Mouse (Mus musculus): ENCODE data around the gene Cd6.

Cd6 gene

DNA sequence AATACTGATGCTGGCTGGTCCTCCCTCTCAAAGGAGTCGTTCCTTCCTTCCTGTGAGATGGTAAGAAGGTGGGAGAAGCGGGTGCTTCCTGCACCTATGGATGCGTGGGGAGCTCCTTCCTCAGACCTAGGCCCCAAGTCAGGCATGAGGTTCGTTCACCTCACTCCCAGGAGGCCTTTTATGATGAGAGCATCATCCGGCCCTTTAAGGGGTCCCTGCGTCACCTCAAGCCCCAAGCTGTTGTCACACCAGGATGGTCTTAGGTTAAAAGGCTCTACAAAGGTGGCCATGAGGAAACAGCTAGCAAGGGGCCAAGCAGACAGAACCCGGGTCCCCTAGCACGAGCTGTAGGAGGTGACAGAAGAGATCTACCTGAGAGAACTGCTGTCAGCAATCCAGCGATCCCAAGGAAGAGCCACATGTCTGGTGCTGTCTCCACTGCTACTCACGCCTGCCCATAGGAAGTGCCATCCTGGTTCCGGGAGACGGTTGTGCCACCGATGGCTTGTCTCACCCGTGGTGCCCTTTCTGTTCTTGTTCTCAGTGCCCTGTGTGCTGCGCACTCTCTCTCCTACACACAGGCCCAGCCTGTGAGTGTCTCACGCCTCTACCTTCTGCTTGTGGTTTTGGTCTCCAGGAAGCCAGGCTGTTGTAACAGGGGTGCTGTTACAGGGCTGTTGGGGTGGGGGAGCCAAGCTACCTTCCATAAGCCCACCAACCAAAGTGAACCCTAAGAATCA, at the start of gene Cd6:
TSS of gene Cd6 (minus strand) at position 623 of the 740 bp plus-strand sequence.
- DNase-seq: no peak

DNA sequence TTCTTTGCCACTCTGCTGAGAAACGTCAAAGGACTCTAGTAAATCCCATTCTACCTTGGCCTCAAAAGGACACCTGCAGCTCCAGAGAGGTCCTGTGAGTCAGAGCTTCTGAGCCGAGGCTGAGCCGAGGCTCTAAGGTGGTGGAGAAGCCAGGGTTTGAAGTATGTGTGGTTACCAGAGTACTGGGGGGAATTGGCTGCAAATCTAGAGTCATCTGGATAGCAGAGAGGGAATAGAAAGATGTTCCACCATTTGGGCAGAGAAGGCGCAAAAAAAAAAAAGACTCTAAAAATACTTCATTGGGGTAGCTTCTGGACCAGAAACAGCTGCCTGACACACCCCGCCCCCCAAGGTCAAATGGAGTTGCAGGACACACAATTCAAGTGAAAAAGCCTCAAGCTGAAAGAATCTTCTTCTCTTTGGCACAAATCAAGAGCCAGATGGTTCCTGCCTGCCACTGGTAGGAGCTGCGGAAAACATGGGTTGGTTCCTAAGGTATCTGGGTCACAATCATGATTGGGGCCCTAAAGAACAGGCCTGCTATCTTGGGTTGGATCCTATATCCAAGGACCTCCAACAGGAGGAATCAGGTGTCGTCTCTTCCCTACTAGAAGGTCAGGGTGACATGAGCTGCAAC, 48.5 kb upstream of the Cd6 start:
- peak in 1 of 2 experiments; percentile 41 for DNase-seq

DNA sequence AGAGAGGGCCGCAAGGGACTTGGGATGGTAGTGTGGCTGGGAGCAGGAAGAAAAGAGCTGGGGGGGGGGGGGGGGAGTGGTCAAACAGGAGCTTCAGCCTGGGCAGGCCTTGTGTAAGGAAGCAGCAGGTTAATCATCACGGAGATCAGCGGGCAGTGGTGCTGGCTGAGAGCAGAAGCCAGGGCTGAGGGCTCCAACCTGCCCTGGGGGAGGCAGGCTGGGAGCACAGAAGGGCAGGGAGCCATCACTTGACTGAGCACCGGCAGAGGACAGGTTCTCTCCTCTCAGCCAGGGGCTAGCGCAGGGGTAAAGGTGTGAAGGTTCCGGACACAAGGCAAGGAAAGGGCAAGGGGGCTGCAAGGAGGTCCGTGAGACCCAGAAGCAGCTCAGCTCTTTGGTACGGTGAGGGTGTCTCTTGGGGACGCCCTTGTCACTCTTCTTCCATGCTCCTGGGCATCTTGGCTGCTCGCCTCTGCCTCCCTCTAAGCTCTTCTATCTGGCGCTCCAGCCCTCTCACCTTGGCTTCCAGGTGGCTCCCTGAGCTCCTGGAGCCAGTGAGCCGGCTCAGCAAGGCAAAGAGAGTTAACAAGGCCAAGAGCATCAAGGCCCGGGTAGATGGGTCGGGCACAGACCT, 41.6 kb upstream of the Cd6 start:
- peak; percentile 40 to 64 for DNase-seq

DNA sequence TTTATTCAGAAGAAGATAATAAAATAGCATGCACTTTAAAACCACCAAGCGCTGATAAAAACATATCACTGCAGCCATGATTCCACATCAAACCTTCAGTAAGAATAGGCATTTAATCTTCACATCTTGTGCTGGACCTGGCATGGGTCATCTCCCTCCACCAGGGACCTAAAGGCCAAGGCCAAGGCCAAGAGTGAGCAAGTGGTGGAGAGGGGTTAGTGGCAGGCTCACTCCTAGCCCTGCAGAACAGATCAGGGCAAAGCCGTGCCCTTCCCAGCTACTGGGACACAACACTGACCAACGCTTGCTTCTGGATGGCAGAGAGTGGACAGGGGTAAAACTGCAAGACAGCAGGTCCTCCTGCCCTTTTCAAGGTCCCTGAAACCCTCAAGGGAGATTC, 40.8 kb upstream of the Cd6 start:
- DNase-seq: no peak

DNA sequence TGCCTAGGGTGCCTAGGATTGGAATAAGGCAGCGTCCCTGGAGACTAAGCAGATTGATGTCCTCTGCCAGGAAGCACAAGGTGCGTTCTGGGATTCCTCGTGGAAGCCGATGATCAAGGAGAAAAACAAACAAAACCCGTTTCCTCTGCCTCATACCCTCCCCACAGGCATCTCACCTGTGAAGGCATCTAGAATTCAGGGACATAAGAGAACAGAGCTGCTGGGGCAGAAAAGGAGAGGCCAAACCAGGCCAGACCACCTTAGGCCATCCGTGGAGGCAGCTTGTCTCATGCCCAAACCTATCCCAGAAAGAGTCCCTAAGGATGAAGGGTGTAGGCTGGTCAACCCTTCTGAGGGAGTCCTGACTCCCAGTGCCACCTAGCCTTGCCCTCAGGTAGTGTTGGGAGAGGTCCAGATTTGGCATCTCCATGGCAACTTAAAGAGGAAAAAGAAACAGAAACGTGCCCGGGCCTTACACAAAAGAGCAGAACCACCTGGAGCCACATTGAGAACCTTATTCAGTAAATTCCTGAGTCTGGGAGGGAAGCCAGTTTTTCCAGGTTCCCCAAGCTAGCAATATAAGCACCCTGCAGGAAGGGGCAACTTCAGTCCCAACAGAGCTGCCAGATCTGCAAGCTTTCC, 40.1 kb upstream of the Cd6 start, which contains the start of gene Tmem132a:
TSS of gene Tmem132a (minus strand) at position 55 of the 642 bp plus-strand sequence.
- DNase-seq: peak; percentile 23 to 54

DNA sequence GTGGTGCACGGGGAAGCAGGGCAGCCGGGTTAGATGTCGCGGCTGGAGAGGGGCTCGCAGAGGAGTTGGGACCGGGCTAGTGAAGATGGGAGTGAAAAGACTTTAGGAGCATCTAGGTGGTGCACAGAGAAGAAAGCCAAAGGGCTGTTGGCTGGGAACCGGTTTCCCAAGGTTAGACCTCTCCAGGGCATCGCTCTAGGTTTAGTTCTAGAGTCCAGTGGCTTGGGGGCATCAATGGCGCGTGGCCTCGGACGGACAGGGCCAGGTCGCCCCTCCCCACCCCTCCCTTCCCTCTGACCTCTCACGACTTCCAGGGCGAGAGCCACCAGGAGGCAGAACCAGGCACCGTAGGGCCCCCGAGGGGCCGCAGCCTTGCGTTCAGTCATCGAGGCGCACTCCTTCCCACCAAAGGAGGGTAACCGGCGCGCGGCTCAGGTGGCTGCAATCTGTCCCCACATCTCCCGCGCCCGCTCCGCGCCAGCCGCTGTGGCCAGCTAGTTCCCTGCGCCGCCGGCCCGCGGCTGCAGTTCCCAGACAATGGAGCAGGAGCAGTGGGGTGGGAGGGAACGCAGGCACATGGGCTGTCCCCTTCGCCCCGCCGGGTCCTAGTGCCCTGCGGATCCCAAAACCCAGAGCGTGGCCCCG, 39.5 kb upstream of the Cd6 start:
- DNase-seq: peak; percentile 87 to 91

DNA sequence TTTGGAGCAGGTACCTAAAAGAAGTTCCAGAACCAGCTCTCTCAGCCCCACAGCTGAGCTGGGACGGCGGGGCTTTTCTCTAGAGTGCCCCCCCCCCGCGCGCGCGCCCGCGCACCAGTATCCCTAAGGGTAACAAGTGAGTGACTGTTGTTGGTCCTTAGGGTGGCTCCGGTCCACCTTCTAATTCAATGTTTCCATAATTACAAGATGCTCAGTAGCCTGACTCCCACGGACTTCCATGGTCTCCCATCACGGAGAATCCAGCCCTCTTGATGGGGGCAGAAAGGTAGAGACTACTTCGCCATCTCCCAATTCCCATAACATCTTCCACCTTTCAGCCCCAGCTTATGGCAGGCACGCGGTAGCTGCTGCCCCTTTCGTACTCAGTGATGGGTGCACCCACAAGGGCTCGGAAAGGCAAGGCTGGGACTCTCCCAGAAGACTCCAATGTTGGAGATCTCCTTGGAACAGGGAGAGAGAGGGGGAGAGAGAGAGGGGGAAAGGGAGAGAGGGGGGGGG, 38.8 kb upstream of the Cd6 start:
- DNase-seq: peak in 1 of 2 experiments; percentile 36

DNA sequence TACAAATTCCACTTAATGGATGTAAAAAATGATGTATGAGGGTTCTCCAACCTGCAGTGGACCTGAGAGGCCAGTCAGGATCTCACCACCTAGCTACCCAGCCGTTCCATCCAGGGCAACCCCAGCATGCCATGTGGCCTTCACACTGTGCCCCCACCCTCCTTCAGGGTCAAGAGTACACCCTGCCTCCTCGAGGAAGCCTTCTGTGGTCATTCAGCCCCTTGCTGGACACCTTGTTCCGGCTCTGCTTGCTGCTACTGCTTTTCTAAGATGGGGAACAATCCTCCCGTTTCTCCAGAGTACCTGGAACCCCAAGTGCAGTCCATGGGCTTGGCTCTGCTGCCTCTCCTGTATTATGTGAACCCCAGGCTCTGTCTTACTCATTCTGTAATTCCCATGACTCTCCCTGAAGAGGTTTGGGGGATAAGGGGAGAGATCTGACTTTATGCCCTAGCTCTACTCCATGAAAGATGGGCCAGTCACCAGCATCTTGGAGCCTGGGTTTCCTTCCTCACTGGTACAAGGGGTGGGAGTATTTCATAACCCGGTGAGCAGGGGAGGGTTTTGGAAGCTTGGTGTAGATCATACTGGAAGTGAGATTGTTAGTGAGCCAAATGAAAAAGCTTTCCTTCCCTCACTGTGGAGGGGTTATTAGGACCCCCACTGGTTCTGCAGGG, 38.2 kb upstream of the Cd6 start:
- DNase-seq: no peak

DNA sequence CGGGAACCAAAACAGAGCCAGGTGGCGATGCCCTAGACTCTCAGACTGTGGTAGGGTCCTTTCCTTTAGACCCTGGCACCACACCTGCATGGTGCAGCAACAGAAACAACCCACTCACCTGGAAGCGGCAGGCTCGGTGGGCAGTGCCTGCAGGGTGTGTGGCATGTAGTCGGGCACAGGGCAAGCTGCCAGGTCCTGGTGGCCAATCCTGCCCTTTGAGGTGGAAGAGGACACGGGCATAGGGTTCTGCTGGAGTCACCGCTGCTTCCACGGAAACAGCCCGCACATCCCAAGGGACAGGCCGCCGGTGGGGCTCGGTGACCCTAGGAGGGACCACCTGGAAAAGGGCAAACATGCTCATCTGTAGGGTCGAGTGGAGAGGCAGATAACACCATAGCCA, 36.5 kb upstream of the Cd6 start:
- DNase-seq: no peak

DNA sequence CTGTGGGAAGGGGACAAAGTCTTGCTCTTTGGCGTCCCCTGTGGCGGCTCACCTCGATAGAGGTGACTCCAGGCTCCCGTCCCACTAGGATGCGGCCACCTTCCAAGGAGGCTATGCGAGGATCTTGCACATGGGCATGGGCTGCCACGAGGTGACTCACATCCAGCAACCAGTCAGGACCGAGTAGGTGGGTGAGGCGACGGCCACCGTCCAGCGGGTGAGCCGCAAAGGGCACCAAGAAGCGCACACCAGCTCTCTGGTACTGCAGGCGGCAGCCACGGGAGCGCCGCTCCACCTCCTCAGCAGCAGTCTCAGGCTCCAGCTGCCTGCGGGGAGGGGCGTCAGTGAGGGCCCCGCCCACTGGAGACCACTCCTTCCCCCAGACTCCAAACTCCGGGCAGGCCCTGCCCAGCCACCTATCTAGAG, 30.2 kb upstream of the Cd6 start:
- peak; percentile 35 to 48 for DNase-seq

DNA sequence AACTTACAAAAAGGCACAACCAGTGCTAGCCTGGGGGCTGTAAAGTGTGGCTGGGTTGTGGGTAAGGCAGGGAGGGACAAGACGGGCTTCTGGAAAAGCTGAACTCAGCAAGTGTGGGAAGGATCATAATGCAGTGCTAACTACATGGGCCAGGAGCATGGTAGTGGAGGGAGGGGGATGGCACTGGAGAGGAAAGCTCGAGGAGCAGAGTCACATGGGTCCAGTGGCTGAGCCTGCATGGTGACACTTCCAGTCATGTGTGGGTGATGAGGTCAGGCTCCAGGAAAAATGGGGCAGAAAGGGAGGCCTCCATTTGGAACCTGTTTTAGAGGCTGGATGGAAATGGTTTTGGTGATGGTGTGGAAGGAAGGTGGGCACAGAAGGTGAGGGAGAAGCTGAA, 26.7 kb upstream of the Cd6 start:
- no peak for DNase-seq

DNA sequence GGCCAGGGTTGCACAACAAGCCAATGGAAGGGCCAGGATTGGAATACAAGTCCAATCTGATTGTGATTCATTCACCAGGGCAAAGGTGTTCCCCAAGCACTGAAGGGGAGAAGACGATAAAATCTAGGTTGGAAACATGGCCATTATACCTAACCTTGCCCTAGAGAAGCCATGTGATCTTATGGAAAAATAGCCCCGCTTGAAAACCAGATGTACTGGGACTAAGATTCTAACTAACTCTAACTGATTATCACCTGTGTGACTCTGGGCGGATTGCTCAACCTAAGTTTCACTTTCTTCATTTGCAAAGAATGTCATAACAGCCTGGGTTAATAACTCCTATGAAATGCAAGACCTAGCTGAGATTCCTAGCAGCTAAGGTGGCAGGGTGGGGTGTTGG, 25.6 kb upstream of the Cd6 start:
- no peak for DNase-seq

DNA sequence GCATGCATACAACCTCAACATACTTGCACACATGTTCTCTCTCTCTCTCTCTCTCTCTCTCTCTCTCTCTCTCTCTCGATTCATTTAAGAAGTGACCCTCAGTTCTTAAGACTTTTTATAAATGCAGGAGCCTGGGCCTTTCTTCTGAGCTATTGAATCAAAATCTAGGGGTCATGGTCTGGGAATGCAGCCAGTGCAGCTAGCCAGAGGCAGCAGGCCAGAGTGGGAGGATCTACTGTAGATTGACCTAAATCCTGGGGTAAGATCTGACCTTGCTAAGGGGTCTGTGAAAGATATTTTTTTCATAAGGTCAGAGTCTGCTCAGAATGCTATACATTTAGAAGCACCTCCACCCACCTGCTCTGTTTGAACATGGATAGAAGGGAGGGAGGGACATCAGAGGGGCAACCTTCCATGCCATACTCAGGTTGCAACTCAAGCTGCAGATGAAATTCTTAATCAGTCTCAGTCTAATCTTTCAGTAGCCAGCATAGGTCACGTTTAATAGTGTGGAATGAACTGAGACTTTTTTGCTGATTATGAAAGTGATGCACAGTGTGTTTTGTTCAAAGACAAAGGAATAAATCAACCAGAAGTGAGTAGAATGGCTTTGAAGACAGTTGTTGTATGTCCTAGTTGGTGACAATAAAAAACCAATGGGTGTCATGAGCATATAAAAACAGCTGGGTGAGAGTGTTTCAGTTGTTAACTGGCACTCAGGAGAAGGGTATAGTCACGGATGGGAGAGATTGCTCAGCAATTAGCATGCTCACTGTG, 17.6 kb upstream of the Cd6 start:
- peak; percentile 78 for DNase-seq

DNA sequence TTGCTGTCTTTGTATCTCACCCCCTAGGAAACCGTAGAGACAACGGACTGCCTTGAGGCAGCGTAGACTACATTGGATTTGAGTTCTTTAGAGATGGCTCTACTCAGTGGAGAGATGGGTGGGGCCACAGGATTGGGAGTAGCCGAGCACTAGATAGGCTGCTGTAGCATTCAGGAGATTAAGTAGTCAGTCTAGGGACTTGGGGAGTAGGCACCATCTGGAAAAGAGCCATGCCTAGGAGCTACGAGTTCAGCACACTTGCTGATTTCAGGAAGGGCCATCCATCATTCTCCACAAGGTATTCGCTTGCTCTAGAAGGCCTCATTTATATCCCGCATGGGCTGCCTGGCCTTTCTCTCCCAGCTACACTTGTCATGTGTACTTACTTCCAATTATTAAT, 16.3 kb upstream of the Cd6 start:
- DNase-seq: no peak

DNA sequence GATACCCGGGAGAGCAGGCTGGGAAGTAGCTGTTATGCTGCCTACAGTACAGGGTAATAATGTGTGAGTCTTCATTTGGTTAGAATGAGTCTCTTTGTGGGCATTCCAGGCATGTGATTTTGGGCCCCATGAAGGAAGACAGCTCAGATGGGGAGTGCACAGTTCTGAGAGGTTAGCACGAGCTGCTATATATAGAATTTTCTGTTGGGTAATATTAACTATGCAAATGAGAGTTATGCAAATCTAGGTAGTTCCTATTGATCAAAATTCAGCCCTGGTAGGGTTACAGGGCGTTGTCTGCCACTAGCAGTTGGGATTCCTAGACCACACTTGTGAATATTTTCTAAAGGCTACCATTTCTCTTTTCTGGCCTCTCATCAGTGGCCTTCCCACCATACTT, 15.6 kb upstream of the Cd6 start:
- DNase-seq: no peak

DNA sequence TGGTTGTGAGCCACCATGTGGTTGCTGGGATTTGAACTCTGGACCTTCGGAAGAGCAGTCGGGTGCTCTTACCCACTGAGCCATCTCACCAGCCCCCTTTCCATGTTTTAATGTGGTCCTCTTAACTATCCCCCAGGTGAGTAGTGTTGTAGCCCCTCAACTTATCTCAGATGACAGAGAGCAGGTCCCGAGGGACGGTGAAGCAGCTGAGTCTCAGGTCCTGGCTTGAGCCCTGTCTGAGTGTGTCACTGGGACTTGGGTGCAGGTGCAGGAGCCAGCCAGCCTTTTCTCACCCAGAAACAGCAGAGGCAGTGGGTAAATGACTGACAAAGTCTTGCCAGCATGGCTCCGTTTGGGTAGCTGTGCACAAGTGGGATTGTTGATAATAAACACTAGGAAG, 14.3 kb upstream of the Cd6 start:
- no peak for DNase-seq

DNA sequence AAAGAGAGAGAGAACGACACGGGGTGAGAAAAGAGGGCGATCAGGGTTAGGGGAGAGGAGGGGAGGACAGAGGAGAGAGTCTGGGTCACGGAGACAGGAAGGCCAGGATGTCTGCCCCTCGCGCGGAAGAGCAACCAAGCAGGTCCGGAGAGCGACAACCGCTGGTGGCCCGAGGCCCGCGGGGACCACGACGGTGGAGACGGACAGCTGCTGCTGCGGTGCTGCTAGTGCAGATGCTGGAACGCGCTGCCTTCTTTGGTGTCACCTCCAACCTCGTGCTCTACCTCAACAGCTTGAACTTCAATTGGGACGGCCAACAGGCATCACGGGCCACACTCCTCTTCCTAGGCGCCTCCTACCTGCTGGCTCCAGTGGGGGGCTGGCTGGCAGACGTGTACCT, 13.1 kb upstream of the Cd6 start:
- peak; percentile 22 to 44 for DNase-seq

DNA sequence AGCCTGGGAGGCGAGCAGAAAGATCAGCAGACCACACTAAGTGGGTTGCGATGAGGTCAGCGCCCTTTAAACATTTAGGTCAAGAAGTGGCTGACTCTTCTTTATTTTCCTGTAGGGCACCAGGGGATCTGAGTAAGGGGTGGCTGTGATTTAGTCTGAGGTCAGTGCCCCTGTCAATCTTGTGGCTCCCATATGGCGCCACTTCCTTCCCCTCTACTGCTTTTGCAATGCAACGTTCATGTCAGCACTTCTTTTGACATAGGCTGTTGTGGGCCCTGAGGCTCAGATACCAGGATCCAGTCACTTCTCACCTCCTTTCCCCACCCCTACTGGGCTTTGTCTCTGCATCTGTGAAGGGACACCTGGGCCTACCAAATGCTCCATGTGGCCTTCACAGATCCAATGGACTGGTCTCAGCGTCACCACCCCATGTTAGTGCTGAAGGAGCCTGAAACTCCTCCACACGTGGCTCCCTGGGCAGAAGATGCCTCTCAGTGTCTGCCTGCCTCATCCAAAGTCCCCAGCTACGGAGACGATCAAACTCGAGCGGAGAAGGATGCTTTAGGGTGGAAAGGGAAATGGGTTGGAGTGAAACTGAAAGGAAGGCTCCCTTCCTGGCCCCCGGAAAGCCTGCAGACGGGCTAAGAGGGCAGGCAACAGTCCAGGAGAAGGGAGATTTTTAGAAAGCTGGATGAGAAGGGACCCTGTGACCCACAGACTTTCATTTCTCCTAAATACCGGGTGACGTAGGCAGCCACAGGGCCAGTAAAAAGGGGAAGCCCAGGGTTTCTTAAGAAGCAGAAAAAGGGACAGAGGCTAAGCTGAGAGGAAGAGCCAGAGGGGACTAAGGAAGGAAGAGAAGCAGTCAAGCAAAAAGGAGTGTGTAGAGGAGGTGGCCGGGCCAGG, 12.1 kb upstream of the Cd6 start:
- peak; percentile 20 to 37 for DNase-seq

DNA sequence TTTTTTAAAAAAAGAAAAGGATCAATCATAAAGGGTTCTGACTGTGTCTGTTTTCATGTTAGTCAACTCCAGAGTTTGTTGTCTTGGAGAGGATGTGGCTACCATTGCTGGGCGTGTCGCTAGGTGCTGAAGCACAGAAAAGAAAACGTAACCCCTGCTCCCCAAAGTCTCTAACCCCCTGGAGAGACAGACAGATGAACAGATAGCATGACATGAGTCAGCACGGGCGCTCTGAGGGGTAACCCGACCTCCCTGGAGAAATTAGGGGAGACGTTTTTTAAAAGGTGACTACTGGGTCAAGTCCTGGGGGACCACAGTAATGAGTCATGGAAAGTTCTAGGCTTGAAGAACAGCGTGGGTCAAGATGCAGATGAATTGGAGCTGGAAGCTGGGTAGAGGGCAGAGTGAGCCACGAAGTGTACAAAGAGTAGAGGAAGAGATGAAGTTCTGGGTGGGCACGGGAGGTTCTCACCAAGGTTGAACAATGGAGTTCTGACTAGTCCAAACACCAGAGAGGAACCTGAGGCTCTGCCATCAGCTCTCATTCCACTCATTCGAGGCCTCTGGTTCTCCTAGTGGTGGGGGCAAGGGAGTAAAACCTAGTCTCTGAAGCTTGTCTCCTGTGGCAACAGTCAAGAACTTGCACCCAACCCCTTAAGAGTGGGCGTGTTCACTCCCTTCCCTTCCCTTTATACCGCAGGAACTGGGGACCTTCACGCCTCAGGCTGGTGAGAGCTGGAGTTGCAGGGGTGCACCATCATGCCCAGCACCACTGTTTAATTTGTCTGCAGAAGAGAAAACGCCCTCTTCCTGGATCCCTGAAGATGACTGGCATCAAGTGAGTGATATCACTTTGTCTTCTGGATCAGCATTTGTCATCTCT, 9.4 kb upstream of the Cd6 start, which contains the start of gene Slc15a3:
TSS of gene Slc15a3 (plus strand) at position 718 of the 883 bp plus-strand sequence.
- no peak for DNase-seq
